Mouse (Mus musculus): ENCODE data around the gene Gpr15. TPM values are rescaled to one million over a fixed set of nuclear protein-coding genes. Genes with fewer than 3 reads are reported as not detected.

The Gpr15 gene
- polyA plus RNA-seq, 2 experiments, result 0.07 to 0.14 TPM

DNA sequence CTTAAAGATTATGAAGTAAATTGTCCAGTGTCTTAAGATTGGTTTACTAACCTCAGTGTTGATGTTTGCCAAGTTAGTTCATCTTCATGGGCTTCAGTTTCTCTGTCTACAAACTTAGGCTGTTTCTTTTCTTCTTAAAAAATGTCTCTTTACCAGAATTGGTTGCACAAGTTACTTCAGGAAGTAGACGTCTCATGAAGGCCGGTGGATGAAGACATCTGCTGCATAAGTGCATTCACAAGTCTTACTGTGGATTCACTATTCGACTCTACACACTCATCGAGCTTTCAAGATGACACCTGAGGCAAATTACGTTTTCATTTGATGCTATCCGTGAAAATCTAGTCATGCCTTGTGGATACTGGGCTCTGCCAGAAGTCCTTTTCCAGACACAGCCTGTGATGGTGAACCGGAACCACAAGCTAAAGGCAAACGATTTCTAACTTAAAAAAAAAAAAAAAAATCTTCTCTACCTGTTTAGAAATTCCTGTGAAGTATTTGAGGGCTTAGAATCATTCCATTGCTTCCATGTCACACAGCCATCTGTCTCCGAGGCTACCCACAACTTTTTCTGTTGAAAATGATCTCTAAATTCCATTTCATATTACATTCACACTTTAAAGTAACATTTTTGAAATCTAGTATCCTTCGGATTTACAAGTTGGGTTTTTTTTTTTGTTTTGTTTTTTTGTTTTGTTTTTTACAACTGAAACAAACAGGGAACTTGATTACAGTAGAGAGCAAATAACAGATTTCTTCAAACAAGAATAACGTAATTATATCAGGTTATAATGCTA, 8.0 kb upstream of the Gpr15 start:
- no peak for ATAC-seq (ENCODE audit: insufficient read depth)
- no peak for TF ChIP-seq EP300 (IDR thresholded peaks at IDR 0.05; ENCODE audit: low read depth)
- no peak for TF ChIP-seq CTCF (IDR thresholded peaks at IDR 0.05; ENCODE audit: low read depth)
- peak overlapping the region in 1 of 2 experiments; percentile 88; a peak in 2 of 4 replicates for H3K4me3 ChIP-seq (ENCODE audit: insufficient read depth in 1 of 2, low read depth in 2 of 2, low read length in 2 of 2)
- DNase-seq (ENCODE audit: low read depth in 3 of 3, low spot score in 3 of 3), result no peak
- H3K36me3 ChIP-seq (replicated peaks; ENCODE audit: control insufficient read depth, insufficient read depth, low read depth), result peaks cover 11% of the 10 kb centered on the region
- peaks cover 3 to 5% of the 10 kb centered on the region in 2 experiments; a peak in 3 of 4 replicates for H3K4me1 ChIP-seq (replicated peaks; ENCODE audit: control insufficient read depth in 2 of 2, insufficient read depth in 2 of 2, low read length in 1 of 2)
- H3K27me3 ChIP-seq (ENCODE audit: control insufficient read depth, insufficient read depth, low read length), result no peaks in the 10 kb centered on the region
- H3K27ac ChIP-seq, result no peak overlapping the region
- WGBS (ENCODE audit: insufficient replicate concordance), result 58% methylated on average over 11 of the region's 11 CpGs
- H3K9ac ChIP-seq (replicated peaks), result no peak overlapping the region
- peak overlapping the region; percentile 83 for H3K4me2 ChIP-seq (ENCODE audit: low read depth)
- no peaks in the 10 kb centered on the region for H3K9me3 ChIP-seq (ENCODE audit: control insufficient read depth, low read length)

DNA sequence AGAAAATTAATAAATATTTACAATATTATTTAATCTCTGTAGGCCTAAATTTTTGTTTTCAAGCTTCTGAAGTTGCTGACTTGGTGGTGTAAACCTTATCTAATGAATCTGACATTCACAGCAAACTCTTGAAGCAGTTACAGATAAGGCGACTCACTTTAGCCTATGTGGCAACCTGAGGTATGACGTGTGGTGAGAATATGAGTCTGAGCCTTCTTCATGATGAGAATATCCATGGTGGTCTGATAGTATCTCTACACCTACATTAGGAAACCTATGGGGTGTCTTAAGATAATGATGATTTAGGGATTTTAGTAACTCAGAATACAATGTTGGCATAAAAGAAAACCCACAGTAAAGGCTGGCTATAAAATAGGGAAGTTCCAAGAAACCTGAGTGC, 3.4 kb upstream of the Gpr15 start:
- H3K27me3 ChIP-seq (ENCODE audit: control insufficient read depth, insufficient read depth, low read length), result no peaks in the 10 kb centered on the region
- no peak overlapping the region for H3K4me2 ChIP-seq (ENCODE audit: low read depth)
- H3K9me3 ChIP-seq (ENCODE audit: control insufficient read depth, low read length), result no peaks in the 10 kb centered on the region
- 39% methylated on average over 2 of the region's 2 CpGs for WGBS (ENCODE audit: insufficient replicate concordance)
- TF ChIP-seq EP300 (IDR thresholded peaks at IDR 0.05; ENCODE audit: low read depth), result no peak
- no peak for TF ChIP-seq CTCF (IDR thresholded peaks at IDR 0.05; ENCODE audit: low read depth)
- no peak overlapping the region for H3K9ac ChIP-seq (replicated peaks)
- H3K4me3 ChIP-seq (ENCODE audit: insufficient read depth in 1 of 2, low read depth in 2 of 2, low read length in 2 of 2), result no peak overlapping the region
- H3K36me3 ChIP-seq (replicated peaks; ENCODE audit: control insufficient read depth, insufficient read depth, low read depth), result no peaks in the 10 kb centered on the region
- no peak for DNase-seq (ENCODE audit: low read depth in 3 of 3, low spot score in 3 of 3)
- 0 out of 4 replicates have a peak, but pooled peaks cover 0 to 2% of the 10 kb centered on the region in 2 experiments for H3K4me1 ChIP-seq (replicated peaks; ENCODE audit: control insufficient read depth in 2 of 2, insufficient read depth in 2 of 2, low read length in 1 of 2)
- H3K27ac ChIP-seq, result no peak overlapping the region
- ATAC-seq (ENCODE audit: insufficient read depth), result no peak

DNA sequence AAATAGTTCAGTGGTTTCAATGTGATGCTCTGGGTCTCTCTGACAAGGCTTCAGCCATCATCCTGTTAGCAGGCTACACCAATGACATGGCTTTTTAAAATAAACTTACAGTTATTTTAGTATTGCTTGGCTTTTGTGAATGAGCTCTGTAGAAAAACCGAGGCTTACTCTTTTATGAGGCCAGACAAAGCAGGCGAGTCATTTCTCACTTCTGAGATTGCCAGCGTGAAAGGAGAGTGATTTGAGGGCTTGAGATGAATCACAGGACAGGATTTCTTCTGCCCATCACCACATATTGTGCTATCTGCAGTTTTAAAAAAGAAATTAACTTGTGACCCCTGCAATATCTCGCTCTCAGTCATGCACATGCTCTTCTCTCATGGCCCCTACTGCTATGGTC, 3.9 kb downstream of the Gpr15 start:
- 57% methylated on average over 4 of the region's 4 CpGs for WGBS (ENCODE audit: insufficient replicate concordance)
- no peaks in the 10 kb centered on the region for H3K27me3 ChIP-seq (ENCODE audit: control insufficient read depth, insufficient read depth, low read length)
- no peak overlapping the region for H3K4me2 ChIP-seq (ENCODE audit: low read depth)
- no peaks in the 10 kb centered on the region for H3K4me1 ChIP-seq (replicated peaks; ENCODE audit: control insufficient read depth in 2 of 2, insufficient read depth in 2 of 2, low read length in 1 of 2)
- no peak overlapping the region for H3K9ac ChIP-seq (replicated peaks)
- H3K4me3 ChIP-seq (ENCODE audit: insufficient read depth in 1 of 2, low read depth in 2 of 2, low read length in 2 of 2), result no peak overlapping the region
- no peaks in the 10 kb centered on the region for H3K36me3 ChIP-seq (replicated peaks; ENCODE audit: control insufficient read depth, insufficient read depth, low read depth)
- no peak overlapping the region for H3K27ac ChIP-seq
- no peak for DNase-seq (ENCODE audit: low read depth in 3 of 3, low spot score in 3 of 3)
- H3K9me3 ChIP-seq (ENCODE audit: control insufficient read depth, low read length), result no peaks in the 10 kb centered on the region
- no peak for ATAC-seq (ENCODE audit: insufficient read depth)
- TF ChIP-seq EP300 (IDR thresholded peaks at IDR 0.05; ENCODE audit: low read depth) (no peak), CTCF (IDR thresholded peaks at IDR 0.05; ENCODE audit: low read depth) (no peak)

DNA sequence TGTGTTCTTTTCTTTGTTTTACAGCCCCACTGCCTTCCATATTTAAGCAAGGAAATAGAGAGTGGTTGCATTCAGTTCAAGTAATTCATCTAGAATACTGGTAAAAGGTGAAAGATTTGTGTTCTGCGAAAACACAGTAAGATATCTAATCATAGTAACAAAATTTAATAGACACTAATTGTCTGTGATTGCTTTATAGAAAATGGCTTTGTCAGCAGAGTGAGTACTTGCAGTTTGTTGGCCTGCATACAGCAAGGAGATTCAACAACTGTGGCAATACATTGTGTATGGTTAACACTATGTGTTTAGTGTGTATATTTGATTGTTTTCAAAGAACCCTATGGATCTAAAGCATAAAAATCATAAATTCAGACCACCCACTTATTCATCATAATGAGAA, 5.7 kb downstream of the Gpr15 start:
- 64% methylated on average over 1 of the region's 1 CpGs for WGBS (ENCODE audit: insufficient replicate concordance)
- no peak overlapping the region for H3K4me3 ChIP-seq (ENCODE audit: insufficient read depth in 1 of 2, low read depth in 2 of 2, low read length in 2 of 2)
- no peak overlapping the region for H3K27ac ChIP-seq
- ATAC-seq (ENCODE audit: insufficient read depth) (no peak), DNase-seq (ENCODE audit: low read depth in 3 of 3, low spot score in 3 of 3) (no peak)
- no peak overlapping the region for H3K9ac ChIP-seq (replicated peaks)
- H3K4me2 ChIP-seq (ENCODE audit: low read depth), result no peak overlapping the region
- H3K27me3 ChIP-seq (ENCODE audit: control insufficient read depth, insufficient read depth, low read length), result no peaks in the 10 kb centered on the region
- no peaks in the 10 kb centered on the region for H3K36me3 ChIP-seq (replicated peaks; ENCODE audit: control insufficient read depth, insufficient read depth, low read depth)
- TF ChIP-seq CTCF (IDR thresholded peaks at IDR 0.05; ENCODE audit: low read depth) (no peak), EP300 (IDR thresholded peaks at IDR 0.05; ENCODE audit: low read depth) (no peak)
- no peaks in the 10 kb centered on the region for H3K9me3 ChIP-seq (ENCODE audit: control insufficient read depth, low read length)
- H3K4me1 ChIP-seq (replicated peaks; ENCODE audit: control insufficient read depth in 2 of 2, insufficient read depth in 2 of 2, low read length in 1 of 2), result no peaks in the 10 kb centered on the region

DNA sequence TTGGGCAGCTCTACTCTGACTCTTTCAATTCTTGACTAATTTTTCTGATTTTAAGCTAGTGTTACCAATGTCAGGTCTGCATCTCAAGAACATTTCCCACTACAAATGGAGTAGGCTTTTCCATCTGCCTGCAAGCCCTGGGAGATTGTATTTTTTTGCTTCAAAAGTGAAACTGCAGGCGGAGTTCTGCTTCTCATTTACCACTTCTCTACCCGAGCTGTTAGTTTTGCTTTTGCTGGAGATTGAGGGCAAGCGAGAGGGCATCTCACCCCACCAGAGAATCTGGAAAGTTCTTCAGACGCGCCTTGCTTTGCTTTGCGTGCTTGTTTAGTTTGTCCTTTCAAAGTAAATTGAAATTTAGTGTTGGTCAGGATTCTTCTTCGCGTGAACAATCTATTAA, 6.6 kb downstream of the Gpr15 start:
- Histone ChIP-seq H3K4me1 (replicated peaks; ENCODE audit: control insufficient read depth in 2 of 2, insufficient read depth in 2 of 2, low read length in 1 of 2) (no peaks in the 10 kb centered on the region), H3K27me3 (ENCODE audit: control insufficient read depth, insufficient read depth, low read length) (no peaks in the 10 kb centered on the region), H3K4me2 (ENCODE audit: low read depth) (no peak overlapping the region; the same call in 1 of the 2 replicates), H3K9ac (replicated peaks) (no peak overlapping the region), H3K4me3 (ENCODE audit: insufficient read depth in 1 of 2, low read depth in 2 of 2, low read length in 2 of 2) (no peak overlapping the region), H3K36me3 (replicated peaks; ENCODE audit: control insufficient read depth, insufficient read depth, low read depth) (no peaks in the 10 kb centered on the region), H3K9me3 (ENCODE audit: control insufficient read depth, low read length) (no peaks in the 10 kb centered on the region), H3K27ac (no peak overlapping the region)
- DNase-seq (ENCODE audit: low read depth in 3 of 3, low spot score in 3 of 3) (no peak), ATAC-seq (ENCODE audit: insufficient read depth) (no peak)
- no peak for TF ChIP-seq EP300 (IDR thresholded peaks at IDR 0.05; ENCODE audit: low read depth)
- TF ChIP-seq CTCF (IDR thresholded peaks at IDR 0.05; ENCODE audit: low read depth), result no peak
- WGBS (ENCODE audit: insufficient replicate concordance), result 49% methylated on average over 8 of the region's 8 CpGs

Measured in liver, embryonic 14.5 days (tissue).